Mouse (Mus musculus): ENCODE data around the gene 2010111I01Rik.
"Not testable (repeated sequence)": the region's sequence is repeated elsewhere in the genome, so short reads cannot be mapped to it uniquely, and the experiment has no call there.

DNA sequence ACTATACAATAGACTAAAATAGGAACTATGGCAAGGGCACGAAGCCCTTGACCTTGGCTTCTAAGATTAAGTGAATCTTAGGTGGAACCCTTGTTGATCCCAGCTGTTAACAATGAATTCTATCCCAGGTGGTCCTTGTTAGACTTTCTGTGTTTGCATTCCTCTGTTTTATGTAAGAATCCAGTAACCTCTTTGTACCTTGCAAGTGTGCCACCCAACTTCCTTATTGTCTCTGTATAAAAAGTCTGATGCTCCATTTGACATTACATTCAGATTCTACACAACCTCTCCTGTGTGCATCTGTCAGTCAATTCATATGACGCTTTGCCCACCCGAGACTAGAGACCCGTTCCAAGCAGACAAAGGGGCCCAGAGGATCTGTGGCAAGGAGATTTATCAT is 388.6 kb downstream of the 2010111I01Rik start:
- TF ChIP-seq POLR2A (IDR thresholded peaks at IDR 0.05; ENCODE audit: low read depth, low read length); CTCF (IDR thresholded peaks at IDR 0.05; ENCODE audit: extremely low read depth, insufficient read depth, insufficient read length, insufficient replicate concordance): not testable (repeated sequence)
